Mouse (Mus musculus): ENCODE measurements at regions not wholly inside any gene's neighbourhood (a gene's known extent, or its start where the extent isn't known, plus 50 kb on each side); places are given as distances from the start of the nearest gene placed in this dataset.

DNA sequence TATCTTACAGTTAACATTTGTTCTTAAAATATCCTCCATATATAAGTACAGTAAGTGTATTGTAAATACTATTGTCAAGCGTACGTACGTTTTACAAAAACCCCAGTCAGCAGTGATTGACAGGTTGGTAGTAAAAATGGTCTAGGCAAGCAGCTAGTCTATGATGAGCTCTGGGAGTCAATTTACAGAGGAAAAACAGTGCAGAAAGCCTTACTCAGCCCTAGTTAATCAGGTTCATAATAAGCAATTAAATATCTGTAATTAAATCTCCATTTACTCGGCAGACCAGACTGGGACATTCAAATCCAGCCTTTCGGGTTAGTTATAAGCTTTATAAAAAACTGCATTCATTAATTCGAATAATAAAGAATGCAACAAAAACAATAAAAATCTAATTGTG lies 394.7 kb downstream of the Atp6ap1l start:
- TF ChIP-seq POLR2A (IDR thresholded peaks at IDR 0.05; ENCODE audit: low read depth, low read length) = no peak
- TF ChIP-seq CTCF (IDR thresholded peaks at IDR 0.05; ENCODE audit: extremely low read depth, insufficient read depth, insufficient read length, insufficient replicate concordance) = no peak
